Mouse (Mus musculus) megakaryocyte, embryonic 14.5 days (primary cell): ENCODE data around the gene Csmd2. TPM values are rescaled to one million over a fixed set of nuclear protein-coding genes. Genes with fewer than 3 reads are reported as not detected.

Source experiments
- H3K27me3 ChIP-seq: replicated peaks from 2 replicates; pipeline ENCODE3; 2012; ENCODE audit warnings: inconsistent platforms
- H3K36me3 ChIP-seq: replicated peaks from 2 replicates; pipeline ENCODE3; 2012; ENCODE audit warnings: low read length, inconsistent platforms, mixed read lengths
- H3K4me1 ChIP-seq: 2 replicates; pipeline ENCODE4 v1.6.1; 2012; ENCODE audit warnings: inconsistent platforms
- H3K4me3 ChIP-seq: replicated peaks from 2 replicates; pipeline ENCODE3; 2012; ENCODE audit warnings: moderate library complexity, mild to moderate bottlenecking, inconsistent platforms
- H3K9me3 ChIP-seq: 2 replicates; pipeline ENCODE4 v1.6.1; 2012; ENCODE audit warnings: inconsistent platforms
- FLI1 ChIP-seq: IDR thresholded peaks from 2 replicates; pipeline ENCODE4 v1.6.1; 2012; ENCODE audit warnings: low read length, inconsistent platforms, mixed read lengths
- GATA1 ChIP-seq: IDR thresholded peaks from 3 replicates; pipeline ENCODE4 v1.6.1; 2012; ENCODE audit warnings: mixed read lengths, low read length, inconsistent platforms, borderline replicate concordance
- polyA plus RNA-seq: library from polyadenylated mRNA; stranded (reverse); fragments of >175 nt; gene quantifications from 2 replicates; pipeline ENCODE4 v1.2.3, GENCODE M21; 2012; ENCODE audit warnings: low replicate concordance; ENCODE audit not compliant: insufficient read depth

Csmd2 gene
- polyA plus RNA-seq, 1 experiment = not detected

GRCm38 (mm10) chr4:128134348-128134994 is 146.8 kb downstream of the Csmd2 start:
- H3K4me1 ChIP-seq = no peaks in the 10 kb centered on the region
- H3K36me3 ChIP-seq = no peaks in the 10 kb centered on the region
- peaks cover 69% of the 10 kb centered on the region for H3K9me3 ChIP-seq
- TF ChIP-seq FLI1 (no peak), GATA1 (no peak)
- H3K27me3 ChIP-seq = no peaks in the 10 kb centered on the region
- no peak overlapping the region for H3K4me3 ChIP-seq

GRCm38 (mm10) chr4:128135014-128135622 is 147.5 kb downstream of the Csmd2 start:
- Histone ChIP-seq H3K27me3 (no peaks in the 10 kb centered on the region), H3K9me3 (peaks cover 66% of the 10 kb centered on the region), H3K4me1 (no peaks in the 10 kb centered on the region), H3K36me3 (no peaks in the 10 kb centered on the region), H3K4me3 (no peak overlapping the region)
- TF ChIP-seq FLI1 (no peak), GATA1 (no peak)

GRCm38 (mm10) chr4:128139991-128140390 is 152.3 kb downstream of the Csmd2 start:
- Histone ChIP-seq H3K9me3 (peaks cover 63% of the 10 kb centered on the region), H3K4me3 (no peak overlapping the region), H3K27me3 (no peaks in the 10 kb centered on the region), H3K4me1 (no peaks in the 10 kb centered on the region), H3K36me3 (no peaks in the 10 kb centered on the region)
- TF ChIP-seq GATA1 (no peak), FLI1 (no peak)

DNA sequence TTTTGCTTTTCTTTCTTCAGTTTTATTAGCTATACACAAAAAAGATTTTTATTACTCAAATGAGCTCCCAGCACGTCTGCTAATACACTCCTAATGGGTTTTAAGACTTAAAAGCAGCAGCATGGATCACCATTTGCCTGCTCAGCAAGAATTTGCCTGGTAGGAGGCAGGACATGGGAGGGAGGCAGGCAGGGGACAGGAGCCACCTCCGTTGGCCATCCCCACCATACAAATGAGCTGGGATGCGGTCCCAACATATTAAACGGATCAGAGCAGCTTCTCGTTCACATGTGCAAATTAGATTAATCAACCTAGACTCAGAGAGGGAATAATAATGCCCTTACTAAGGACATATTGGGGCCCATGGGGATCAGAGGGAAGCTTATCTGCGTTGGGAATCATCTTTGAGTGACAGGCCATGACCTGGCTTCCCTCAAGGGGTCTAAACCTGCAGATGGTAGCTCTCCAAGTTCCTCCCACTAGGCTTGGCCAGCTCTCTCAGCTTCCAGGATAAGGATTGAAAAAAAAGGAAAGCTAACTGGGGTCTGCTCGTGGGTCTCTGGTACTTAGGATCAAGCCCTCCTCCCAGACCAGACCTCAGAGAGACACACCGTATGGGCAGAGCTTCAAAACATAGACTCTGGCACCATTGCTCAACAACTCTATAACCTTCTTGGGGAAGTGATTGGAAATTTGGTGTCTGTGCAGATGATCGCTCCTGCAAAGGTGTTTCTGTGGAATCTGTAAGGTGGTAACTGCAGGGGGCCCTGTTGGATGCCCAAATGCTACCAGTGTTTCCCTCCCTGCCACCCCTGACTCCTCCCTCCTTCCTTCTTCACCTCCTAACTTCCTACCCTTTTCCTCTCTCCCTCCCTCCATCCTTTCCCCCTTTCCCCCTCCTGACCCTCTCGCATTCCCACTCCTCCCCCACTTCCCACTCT is 153.8 kb downstream of the Csmd2 start:
- Histone ChIP-seq H3K4me3 (no peak overlapping the region), H3K9me3 (peaks cover 60% of the 10 kb centered on the region), H3K4me1 (no peaks in the 10 kb centered on the region), H3K36me3 (no peaks in the 10 kb centered on the region), H3K27me3 (no peaks in the 10 kb centered on the region)
- TF ChIP-seq FLI1 (no peak), GATA1 (no peak)

GRCm38 (mm10) chr4:128142279-128142678 is 154.6 kb downstream of the Csmd2 start:
- Histone ChIP-seq H3K27me3 (no peaks in the 10 kb centered on the region), H3K4me3 (no peak overlapping the region), H3K36me3 (no peaks in the 10 kb centered on the region), H3K9me3 (peaks cover 56% of the 10 kb centered on the region), H3K4me1 (no peaks in the 10 kb centered on the region)
- TF ChIP-seq FLI1 (no peak), GATA1 (no peak)

- Histone ChIP-seq H3K4me1 (no peaks in the 10 kb centered on the region), H3K9me3 (peaks cover 56% of the 10 kb centered on the region), H3K27me3 (no peaks in the 10 kb centered on the region), H3K4me3 (no peak overlapping the region), H3K36me3 (no peaks in the 10 kb centered on the region)
- no peak for TF ChIP-seq FLI1
- TF ChIP-seq GATA1 = no peak
Measured at GRCm38 (mm10) chr4:128143147-128143546, 155.5 kb downstream of the Csmd2 start.

GRCm38 (mm10) chr4:128149524-128149923 is 161.9 kb downstream of the Csmd2 start:
- H3K9me3 ChIP-seq = peaks cover 51% of the 10 kb centered on the region
- H3K36me3 ChIP-seq = no peaks in the 10 kb centered on the region
- H3K27me3 ChIP-seq = no peaks in the 10 kb centered on the region
- no peaks in the 10 kb centered on the region for H3K4me1 ChIP-seq
- TF ChIP-seq FLI1 (no peak), GATA1 (no peak)
- H3K4me3 ChIP-seq = no peak overlapping the region

- H3K36me3 ChIP-seq = no peaks in the 10 kb centered on the region
- H3K4me3 ChIP-seq = no peak overlapping the region
- H3K27me3 ChIP-seq = no peaks in the 10 kb centered on the region
- TF ChIP-seq FLI1 (no peak), GATA1 (no peak)
- H3K4me1 ChIP-seq = no peaks in the 10 kb centered on the region
- peaks cover 60% of the 10 kb centered on the region for H3K9me3 ChIP-seq
Measured at GRCm38 (mm10) chr4:128152066-128152465, 164.4 kb downstream of the Csmd2 start.

- H3K36me3 ChIP-seq = no peaks in the 10 kb centered on the region
- TF ChIP-seq GATA1 (no peak), FLI1 (no peak)
- H3K9me3 ChIP-seq = peaks cover 66% of the 10 kb centered on the region
- no peak overlapping the region for H3K4me3 ChIP-seq
- H3K27me3 ChIP-seq = no peaks in the 10 kb centered on the region
- no peaks in the 10 kb centered on the region for H3K4me1 ChIP-seq
Measured at GRCm38 (mm10) chr4:128153144-128153543, 165.5 kb downstream of the Csmd2 start.
